Mouse (Mus musculus): ENCODE results near the gene Gng2. TPM values are rescaled to one million over a fixed set of nuclear protein-coding genes. Genes with fewer than 3 reads are reported as not detected.

Gene Gng2
- polyA plus RNA-seq, 1 experiment from 2014 or later = 95.7 TPM

DNA sequence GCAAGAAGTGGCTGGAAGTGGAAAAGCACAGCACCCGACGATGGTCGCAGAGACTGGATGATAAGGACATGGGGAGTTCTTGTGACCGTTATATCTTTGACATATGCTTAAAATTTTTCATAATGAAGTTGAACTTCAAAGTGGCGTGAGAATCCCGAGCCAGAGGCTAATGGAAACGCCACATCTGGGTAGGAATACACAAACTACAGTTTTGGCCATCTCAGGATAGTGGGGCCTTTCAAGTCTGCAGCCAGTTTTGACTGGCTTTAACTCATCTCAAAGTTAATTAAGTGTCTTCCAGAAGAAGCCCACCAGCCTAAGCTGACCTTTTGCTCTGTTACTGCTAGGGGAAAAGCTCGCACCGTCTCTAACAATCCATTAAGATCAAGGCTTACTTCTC is 17.6 kb downstream of the Gng2 start:
- peak; percentile 72 for ATAC-seq (ENCODE audit: insufficient read depth)
- Histone ChIP-seq H3K4me2 (no peak overlapping the region), H3K27ac (ENCODE audit: low read depth) (no peak overlapping the region), H3K36me3 (ENCODE audit: insufficient read depth) (peaks cover 11% of the 10 kb centered on the region; the same call in 1 of the 2 replicates), H3K9me3 (ENCODE audit: low read depth, low read length) (no peaks in the 10 kb centered on the region), H3K27me3 (ENCODE audit: insufficient read depth, low read length) (no peaks in the 10 kb centered on the region), H3K4me3 (ENCODE audit: low read depth, low read length) (no peak overlapping the region), H3K4me1 (ENCODE audit: insufficient read depth) (peaks cover 4% of the 10 kb centered on the region; the same call in 1 of the 2 replicates), H3K9ac (no peak overlapping the region)
- peak; percentile 71 for DNase-seq
- TF ChIP-seq CTCF (IDR thresholded peaks at IDR 0.05; ENCODE audit: low read depth) = no peak
- WGBS = 33% methylated on average over 9 of the region's 9 CpGs

DNA sequence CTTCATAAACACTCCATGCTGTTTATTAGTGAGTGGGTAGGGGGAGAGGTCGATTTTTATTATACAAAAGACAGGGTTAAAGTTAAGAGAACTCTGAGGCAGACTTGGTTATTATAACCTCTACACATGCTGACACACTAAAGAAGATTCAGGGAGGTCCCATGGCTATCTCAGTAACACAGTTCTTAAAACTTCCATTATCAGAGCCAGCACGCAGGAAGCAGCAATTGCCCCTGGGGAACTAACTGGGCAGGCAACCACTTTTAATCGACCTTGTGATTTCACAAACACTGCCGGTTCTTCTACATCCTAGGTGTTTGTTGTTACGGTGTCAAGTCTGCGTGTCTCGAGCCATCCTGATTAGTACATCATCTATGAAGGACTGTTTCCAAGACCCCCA is 22.4 kb downstream of the Gng2 start:
- H3K9ac ChIP-seq = no peak overlapping the region
- no peak overlapping the region for H3K4me2 ChIP-seq
- H3K27ac ChIP-seq (ENCODE audit: low read depth) = no peak overlapping the region
- no peaks in the 10 kb centered on the region for H3K27me3 ChIP-seq (ENCODE audit: insufficient read depth, low read length)
- peaks cover 11% of the 10 kb centered on the region; the same call in 1 of the 2 replicates for H3K36me3 ChIP-seq (ENCODE audit: insufficient read depth)
- ATAC-seq (ENCODE audit: insufficient read depth) (no peak), DNase-seq (no peak)
- no peak for TF ChIP-seq CTCF (IDR thresholded peaks at IDR 0.05; ENCODE audit: low read depth)
- WGBS = 74% methylated on average over 7 of the region's 7 CpGs
- H3K4me3 ChIP-seq (ENCODE audit: low read depth, low read length) = no peak overlapping the region
- peaks cover 4% of the 10 kb centered on the region; the same call in 1 of the 2 replicates for H3K4me1 ChIP-seq (ENCODE audit: insufficient read depth)
- no peaks in the 10 kb centered on the region for H3K9me3 ChIP-seq (ENCODE audit: low read depth, low read length)

DNA sequence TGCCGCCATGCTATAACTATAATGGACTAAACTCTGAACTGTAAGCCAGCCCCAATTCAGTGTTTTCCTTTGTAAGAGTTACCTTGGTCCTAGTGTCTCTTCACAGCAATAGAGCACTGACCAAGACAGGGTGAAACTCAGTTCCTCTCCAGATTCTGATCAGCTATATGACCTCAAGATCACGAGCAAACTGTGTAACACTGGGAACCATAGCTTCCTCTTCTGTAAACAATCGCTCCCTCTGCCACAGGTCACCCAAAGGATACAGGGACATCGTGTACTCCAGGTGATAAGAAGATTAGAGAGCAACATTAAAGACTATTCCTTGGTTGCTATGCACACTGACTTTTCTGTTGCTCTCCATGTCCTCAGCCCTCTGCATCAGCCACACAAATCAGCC is 26.6 kb downstream of the Gng2 start:
- no peaks in the 10 kb centered on the region for H3K4me1 ChIP-seq (ENCODE audit: insufficient read depth)
- DNase-seq = no peak
- no peak for ATAC-seq (ENCODE audit: insufficient read depth)
- H3K9ac ChIP-seq = no peak overlapping the region
- H3K9me3 ChIP-seq (ENCODE audit: low read depth, low read length) = no peaks in the 10 kb centered on the region
- H3K4me3 ChIP-seq (ENCODE audit: low read depth, low read length) = no peak overlapping the region
- no peak overlapping the region for H3K4me2 ChIP-seq
- H3K27me3 ChIP-seq (ENCODE audit: insufficient read depth, low read length) = no peaks in the 10 kb centered on the region
- peaks cover 3% of the 10 kb centered on the region; the same call in 1 of the 2 replicates for H3K36me3 ChIP-seq (ENCODE audit: insufficient read depth)
- TF ChIP-seq CTCF (IDR thresholded peaks at IDR 0.05; ENCODE audit: low read depth) = no peak
- H3K27ac ChIP-seq (ENCODE audit: low read depth) = no peak overlapping the region
- 54% methylated on average over 4 of the region's 4 CpGs for WGBS

- 80% methylated on average over 2 of the region's 2 CpGs for WGBS
- ATAC-seq (ENCODE audit: insufficient read depth) (no peak), DNase-seq (no peak)
- Histone ChIP-seq H3K4me2 (no peak overlapping the region), H3K36me3 (ENCODE audit: insufficient read depth) (peaks cover 3% of the 10 kb centered on the region; the same call in 1 of the 2 replicates), H3K9me3 (ENCODE audit: low read depth, low read length) (no peaks in the 10 kb centered on the region), H3K4me3 (ENCODE audit: low read depth, low read length) (no peak overlapping the region), H3K27me3 (ENCODE audit: insufficient read depth, low read length) (no peaks in the 10 kb centered on the region), H3K27ac (ENCODE audit: low read depth) (no peak overlapping the region), H3K9ac (no peak overlapping the region), H3K4me1 (ENCODE audit: insufficient read depth) (no peaks in the 10 kb centered on the region)
- TF ChIP-seq CTCF (IDR thresholded peaks at IDR 0.05; ENCODE audit: low read depth) = no peak
Observed at GRCm38 (mm10) chr14:19949475-19949874, 28.0 kb downstream of the Gng2 start.

DNA sequence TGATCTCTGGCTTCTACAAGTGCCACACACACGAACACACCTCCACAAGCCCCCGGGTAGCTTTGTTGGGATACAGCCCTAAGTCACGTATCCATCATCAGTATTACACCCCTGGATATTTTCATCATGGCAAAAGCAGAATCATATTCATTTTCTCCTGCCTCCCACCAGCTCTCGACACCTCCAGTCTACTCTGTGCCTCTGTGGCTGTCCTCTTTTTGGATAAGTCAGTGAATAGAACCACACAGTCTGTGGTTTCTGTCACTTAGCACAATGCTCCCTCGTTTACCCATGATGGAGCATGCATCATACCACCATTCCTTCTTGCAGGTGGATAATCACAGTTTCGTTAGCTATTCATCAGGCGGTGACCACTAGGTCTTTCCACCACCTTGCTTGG is 31.2 kb downstream of the Gng2 start:
- Histone ChIP-seq H3K27me3 (ENCODE audit: insufficient read depth, low read length) (no peaks in the 10 kb centered on the region), H3K36me3 (ENCODE audit: insufficient read depth) (peaks cover 3% of the 10 kb centered on the region; the same call in 1 of the 2 replicates)
- 90% methylated on average over 7 of the region's 7 CpGs for WGBS

DNA sequence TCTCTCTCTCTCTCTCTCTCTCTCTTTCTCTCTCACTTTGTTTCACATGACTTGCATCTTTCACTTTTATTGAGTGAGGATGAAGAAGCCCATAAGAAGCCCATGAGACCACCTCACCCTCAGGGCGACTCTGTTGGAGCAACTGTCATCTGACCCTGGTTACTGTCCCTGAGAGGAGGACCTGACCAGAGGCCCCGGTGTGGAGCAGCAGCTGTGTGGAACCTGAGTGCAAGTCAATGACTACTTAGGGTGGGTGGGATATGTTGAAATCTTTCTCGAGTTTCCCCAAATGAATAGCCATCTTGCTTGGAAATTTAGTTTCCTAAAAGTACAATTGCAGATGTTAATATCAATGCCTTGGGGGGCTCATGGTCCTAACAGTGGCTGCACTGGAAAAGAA is 34.7 kb downstream of the Gng2 start:
- Histone ChIP-seq H3K9me3 (ENCODE audit: low read depth, low read length) (no peaks in the 10 kb centered on the region), H3K4me2 (no peak overlapping the region), H3K27me3 (ENCODE audit: insufficient read depth, low read length) (no peaks in the 10 kb centered on the region), H3K4me1 (ENCODE audit: insufficient read depth) (no peaks in the 10 kb centered on the region), H3K36me3 (ENCODE audit: insufficient read depth) (peaks cover 3% of the 10 kb centered on the region; the same call in 1 of the 2 replicates), H3K4me3 (ENCODE audit: low read depth, low read length) (no peak overlapping the region), H3K27ac (ENCODE audit: low read depth) (no peak overlapping the region), H3K9ac (no peak overlapping the region)
- TF ChIP-seq CTCF (IDR thresholded peaks at IDR 0.05; ENCODE audit: low read depth) = no peak
- DNase-seq (no peak), ATAC-seq (ENCODE audit: insufficient read depth) (no peak)
- 61% methylated on average over 3 of the region's 3 CpGs for WGBS

More for the DNA sequence above, 31.2 kb downstream of the Gng2 start:
- no peak for ATAC-seq (ENCODE audit: insufficient read depth)
- Histone ChIP-seq H3K4me3 (ENCODE audit: low read depth, low read length) (no peak overlapping the region), H3K27ac (ENCODE audit: low read depth) (no peak overlapping the region), H3K9ac (no peak overlapping the region), H3K9me3 (ENCODE audit: low read depth, low read length) (no peaks in the 10 kb centered on the region), H3K4me1 (ENCODE audit: insufficient read depth) (no peaks in the 10 kb centered on the region), H3K4me2 (no peak overlapping the region)
- no peak for DNase-seq
- TF ChIP-seq CTCF (IDR thresholded peaks at IDR 0.05; ENCODE audit: low read depth) = no peak

- H3K4me3 ChIP-seq (ENCODE audit: low read depth, low read length) = no peak overlapping the region
- no peak overlapping the region for H3K9ac ChIP-seq
- H3K36me3 ChIP-seq (ENCODE audit: insufficient read depth) = peaks cover 3% of the 10 kb centered on the region; the same call in 1 of the 2 replicates
- H3K27ac ChIP-seq (ENCODE audit: low read depth) = no peak overlapping the region
- no peaks in the 10 kb centered on the region for H3K9me3 ChIP-seq (ENCODE audit: low read depth, low read length)
- H3K4me1 ChIP-seq (ENCODE audit: insufficient read depth) = no peaks in the 10 kb centered on the region
- H3K27me3 ChIP-seq (ENCODE audit: insufficient read depth, low read length) = no peaks in the 10 kb centered on the region
- 63% methylated on average over 4 of the region's 4 CpGs for WGBS
- TF ChIP-seq CTCF (IDR thresholded peaks at IDR 0.05; ENCODE audit: low read depth) = no peak
- DNase-seq (no peak), ATAC-seq (ENCODE audit: insufficient read depth) (no peak)
- H3K4me2 ChIP-seq = no peak overlapping the region
Observed at GRCm38 (mm10) chr14:19942329-19942728, 35.1 kb downstream of the Gng2 start.

DNA sequence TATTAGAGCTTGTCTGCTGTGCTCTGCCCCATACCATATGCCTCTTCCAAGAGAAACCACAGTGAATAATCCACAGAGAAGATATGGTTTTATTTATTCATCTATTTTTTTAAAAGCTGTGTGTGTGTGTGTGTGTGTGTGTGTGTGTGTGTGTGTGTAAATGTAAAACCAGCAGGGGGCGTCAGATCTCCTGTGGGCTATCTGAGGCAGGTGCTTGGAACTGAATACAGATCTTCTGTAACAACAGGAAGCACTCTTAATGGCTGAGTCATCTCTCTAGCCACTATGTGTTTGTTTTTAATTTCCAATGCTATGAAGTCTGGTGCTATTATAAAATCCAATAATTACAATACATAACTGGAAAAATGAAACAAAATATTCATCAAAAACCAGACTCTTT is 37.4 kb downstream of the Gng2 start:
- H3K27ac ChIP-seq (ENCODE audit: low read depth) = no peak overlapping the region
- H3K27me3 ChIP-seq (ENCODE audit: insufficient read depth, low read length) = no peaks in the 10 kb centered on the region
- no peak overlapping the region for H3K4me2 ChIP-seq
- no peaks in the 10 kb centered on the region for H3K9me3 ChIP-seq (ENCODE audit: low read depth, low read length)
- no peak overlapping the region for H3K4me3 ChIP-seq (ENCODE audit: low read depth, low read length)
- H3K9ac ChIP-seq = no peak overlapping the region
- no peaks in the 10 kb centered on the region for H3K4me1 ChIP-seq (ENCODE audit: insufficient read depth)
- H3K36me3 ChIP-seq (ENCODE audit: insufficient read depth) = no peaks in the 10 kb centered on the region
- DNase-seq (no peak), ATAC-seq (ENCODE audit: insufficient read depth) (no peak)
- 78% methylated on average over 1 of the region's 1 CpGs for WGBS
- TF ChIP-seq CTCF (IDR thresholded peaks at IDR 0.05; ENCODE audit: low read depth) = 0 out of 2 replicates have a peak, but pooled peaks have one; percentile 3

Measured in lung, embryonic 14.5 days (tissue).